Mouse (Mus musculus): ENCODE data around the gene 6430571L13Rik.
"Not testable (repeated sequence)": the region's sequence is repeated elsewhere in the genome, so short reads cannot be mapped to it uniquely, and the experiment has no call there.

6430571L13Rik gene

DNA sequence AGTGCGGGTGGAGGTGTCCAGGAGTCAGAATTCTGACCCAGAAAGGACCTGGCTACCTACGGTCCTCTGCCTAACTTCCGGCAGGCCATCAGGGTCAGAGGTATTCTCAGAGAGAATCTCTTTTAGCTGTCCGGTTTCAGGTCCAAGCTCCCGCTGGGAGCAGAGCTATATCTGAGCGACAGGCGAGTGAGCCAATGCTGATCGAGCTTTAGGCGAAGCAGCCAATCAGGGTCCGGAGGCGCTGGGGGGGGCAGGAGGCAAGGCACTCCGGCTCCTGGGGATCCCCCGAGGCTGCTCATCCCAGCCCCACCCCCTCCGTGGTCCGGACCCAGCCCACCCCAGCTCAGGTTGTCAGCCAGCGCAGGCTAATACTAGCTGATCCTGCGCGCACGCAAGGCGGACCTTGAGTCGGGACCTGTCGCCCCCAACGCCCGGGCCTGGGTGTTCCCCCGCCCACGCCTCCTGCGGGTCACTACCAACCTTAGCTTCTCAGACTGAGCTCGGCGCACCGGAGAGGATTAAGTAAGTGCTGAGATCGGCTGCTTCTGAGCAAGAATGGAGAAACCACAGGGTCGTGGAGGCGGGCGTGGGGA is at the start of gene 6430571L13Rik:
TSS of gene 6430571L13Rik (plus strand) at position 336 of the 593 bp plus-strand sequence.
- DNase-seq = peak; percentile 97

DNA sequence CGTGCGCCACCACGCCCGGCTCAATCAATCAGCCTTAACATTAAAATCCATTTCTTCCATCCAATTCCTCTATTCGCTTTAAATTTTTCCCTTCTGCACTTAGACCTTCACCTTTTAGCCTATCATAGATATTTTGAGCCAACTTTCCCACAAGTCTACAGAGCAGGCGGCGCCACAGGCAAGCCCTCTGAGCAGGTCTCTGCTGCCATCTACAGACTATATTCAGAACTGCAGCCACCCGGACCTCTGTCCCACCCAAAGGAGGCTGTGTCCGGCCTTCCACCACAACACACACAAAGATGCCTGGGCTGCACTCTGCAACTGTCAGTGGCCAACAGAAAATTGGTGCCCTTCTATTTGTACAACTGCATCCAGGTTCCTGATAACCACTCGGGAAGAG is 49.5 kb upstream of the 6430571L13Rik start:
- DNase-seq = peak; percentile 80

GRCm38 (mm10) chr9:107294249-107294648 is 46.2 kb upstream of the 6430571L13Rik start:
- no peak for DNase-seq

- no peak for DNase-seq
Observed at GRCm38 (mm10) chr9:107295616-107296015, 44.8 kb upstream of the 6430571L13Rik start.

DNA sequence AAGGTAGTCTGAATTCAATTTTAAA is 44.6 kb upstream of the 6430571L13Rik start, which contains the start of gene Cish:
TSS of gene Cish (plus strand) at position 11 of the 25 bp plus-strand sequence.
- no peak for DNase-seq

- no peak for DNase-seq
Observed at GRCm38 (mm10) chr9:107296041-107296440, 44.4 kb upstream of the 6430571L13Rik start.

DNA sequence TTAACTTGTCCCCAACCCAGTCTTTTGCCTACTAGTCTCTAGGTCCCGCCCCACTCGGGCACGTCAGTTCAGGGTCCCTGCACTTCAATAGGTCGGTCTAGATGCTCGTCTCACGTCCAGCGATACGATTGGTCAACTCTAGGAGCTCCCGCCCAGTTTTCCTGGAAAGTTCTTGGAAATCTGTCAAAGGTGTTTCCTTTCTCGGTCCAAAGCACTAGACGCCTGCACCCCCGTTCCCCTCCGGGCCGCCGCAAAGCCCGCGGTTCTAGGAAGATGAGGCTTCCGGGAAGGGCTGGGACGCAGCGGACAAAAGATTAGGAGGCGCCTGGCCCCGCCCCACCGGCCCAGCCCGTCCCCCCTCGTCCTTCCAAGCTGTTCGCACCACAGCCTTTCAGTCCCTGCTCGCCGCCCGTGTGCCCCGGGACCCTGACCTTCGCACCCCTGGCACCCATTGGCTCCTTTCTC is 43.9 kb upstream of the 6430571L13Rik start:
- DNase-seq = peak; percentile 91

DNA sequence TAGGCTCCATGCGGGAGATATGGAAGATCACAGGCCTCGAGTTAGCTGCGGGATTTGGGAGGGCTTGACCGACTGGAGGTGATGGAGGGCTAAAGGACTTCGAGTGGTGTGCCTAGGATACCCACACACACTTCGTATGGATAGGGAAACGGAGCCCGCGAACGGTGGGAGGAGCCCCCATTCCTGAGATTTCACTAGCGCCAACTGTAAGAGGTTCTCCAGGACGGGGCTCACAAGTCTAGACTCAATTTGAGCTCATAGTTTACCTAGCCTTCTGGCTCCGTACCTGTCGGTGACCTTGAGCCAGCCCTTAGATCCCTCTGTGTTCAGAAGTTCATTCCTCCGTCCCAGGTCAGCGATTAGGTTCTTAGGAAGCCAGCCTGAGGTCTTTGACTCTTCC is 43.3 kb upstream of the 6430571L13Rik start:
- DNase-seq = no peak

- DNase-seq = no peak
Observed at GRCm38 (mm10) chr9:107297658-107298057, 42.7 kb upstream of the 6430571L13Rik start.

DNA sequence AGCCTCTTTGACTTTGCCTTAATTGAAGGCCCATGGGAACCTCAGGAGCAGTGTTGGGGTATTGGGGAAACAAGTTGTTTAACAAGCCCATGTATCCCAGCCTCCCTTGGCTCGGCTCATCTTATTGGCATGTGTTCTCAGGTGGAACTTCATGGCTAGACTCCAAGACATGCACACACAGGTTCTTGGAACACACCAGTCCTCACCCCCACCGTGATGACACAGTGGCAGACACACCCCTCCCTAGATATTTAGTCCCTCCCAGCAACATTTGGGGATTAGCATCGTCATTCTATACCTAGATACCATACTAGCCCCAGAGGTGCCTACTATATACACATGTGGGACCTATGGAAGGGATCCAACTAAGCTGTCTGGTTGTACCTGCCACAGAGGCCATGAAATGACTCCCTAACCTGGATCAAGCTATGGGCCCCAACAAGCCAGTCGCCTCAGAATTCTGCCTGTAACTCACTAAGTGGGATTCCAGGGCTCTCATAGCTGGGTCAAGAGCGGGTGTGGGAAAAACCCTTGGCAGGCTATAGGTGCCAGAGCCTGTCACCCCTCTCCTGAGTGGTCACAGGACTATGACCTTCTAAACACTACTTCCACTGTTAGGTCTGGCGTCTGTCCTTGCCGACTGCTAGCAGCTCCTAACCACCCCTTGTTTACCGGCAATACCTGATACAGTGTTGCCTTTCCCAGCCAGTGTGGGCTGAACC is 42.2 kb upstream of the 6430571L13Rik start:
- no peak for DNase-seq

GRCm38 (mm10) chr9:107298876-107299275 is 41.5 kb upstream of the 6430571L13Rik start:
- no peak for DNase-seq

DNA sequence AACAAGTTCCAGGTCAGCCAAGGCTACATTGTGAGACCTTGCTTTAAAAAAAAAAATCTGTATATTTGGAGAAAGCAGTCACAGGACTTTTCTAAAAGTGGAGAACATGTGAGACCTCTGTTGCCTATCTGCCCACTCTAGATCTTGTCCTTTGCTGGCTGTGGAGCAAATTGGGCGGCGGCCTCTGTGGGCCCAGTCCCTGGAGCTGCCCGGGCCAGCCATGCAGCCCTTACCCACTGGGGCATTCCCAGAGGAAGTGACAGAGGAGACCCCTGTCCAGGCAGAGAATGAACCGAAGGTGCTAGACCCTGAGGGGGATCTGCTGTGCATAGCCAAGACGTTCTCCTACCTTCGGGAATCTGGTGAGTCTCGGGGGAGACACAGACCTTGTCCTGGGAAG is 40.6 kb upstream of the 6430571L13Rik start:
- DNase-seq = no peak

DNA sequence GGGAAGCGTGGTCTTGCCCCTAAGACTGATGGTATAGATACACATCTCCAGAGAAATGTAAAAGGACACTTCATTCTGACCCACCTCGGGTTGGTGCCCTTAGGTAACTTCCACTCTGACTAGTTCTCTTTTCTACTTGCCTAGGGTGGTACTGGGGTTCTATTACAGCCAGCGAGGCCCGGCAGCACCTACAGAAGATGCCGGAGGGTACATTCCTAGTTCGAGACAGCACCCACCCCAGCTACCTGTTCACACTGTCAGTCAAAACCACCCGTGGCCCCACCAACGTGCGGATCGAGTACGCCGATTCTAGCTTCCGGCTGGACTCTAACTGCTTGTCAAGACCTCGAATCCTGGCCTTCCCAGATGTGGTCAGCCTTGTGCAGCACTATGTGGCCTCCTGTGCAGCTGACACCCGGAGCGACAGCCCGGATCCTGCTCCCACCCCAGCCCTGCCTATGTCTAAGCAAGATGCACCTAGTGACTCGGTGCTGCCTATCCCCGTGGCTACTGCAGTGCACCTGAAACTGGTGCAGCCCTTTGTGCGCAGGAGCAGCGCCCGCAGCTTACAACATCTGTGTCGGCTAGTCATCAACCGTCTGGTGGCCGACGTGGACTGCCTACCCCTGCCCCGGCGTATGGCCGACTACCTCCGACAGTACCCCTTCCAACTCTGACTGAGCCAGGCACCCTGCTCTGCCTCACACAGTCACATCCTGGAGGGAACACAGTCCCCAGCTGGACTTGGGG is 40.0 kb upstream of the 6430571L13Rik start:
- no peak for DNase-seq

GRCm38 (mm10) chr9:107301554-107302331 is 38.7 kb upstream of the 6430571L13Rik start:
- no peak for DNase-seq

DNA sequence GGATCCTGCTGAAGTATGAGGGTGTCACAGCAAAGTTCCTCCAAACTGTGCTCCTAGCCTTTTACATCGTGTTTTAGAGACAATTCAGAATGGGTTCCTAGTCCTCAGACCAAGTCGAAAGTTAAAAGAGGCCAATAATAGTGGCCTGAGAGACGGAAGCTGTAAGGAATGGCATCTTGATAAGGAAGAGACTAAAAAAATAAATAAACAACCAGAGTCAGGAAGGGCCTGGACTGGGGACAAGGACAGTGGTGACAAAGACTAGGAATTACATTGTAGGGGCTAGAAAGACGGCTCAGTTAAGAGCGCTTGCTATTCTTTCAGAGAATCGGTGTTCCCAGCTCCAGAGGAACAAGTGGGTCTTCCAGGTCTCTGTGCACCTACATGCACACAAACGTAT is 37.8 kb upstream of the 6430571L13Rik start:
- DNase-seq = no peak

GRCm38 (mm10) chr9:107303121-107303820 is 37.1 kb upstream of the 6430571L13Rik start:
- DNase-seq = no peak

DNA sequence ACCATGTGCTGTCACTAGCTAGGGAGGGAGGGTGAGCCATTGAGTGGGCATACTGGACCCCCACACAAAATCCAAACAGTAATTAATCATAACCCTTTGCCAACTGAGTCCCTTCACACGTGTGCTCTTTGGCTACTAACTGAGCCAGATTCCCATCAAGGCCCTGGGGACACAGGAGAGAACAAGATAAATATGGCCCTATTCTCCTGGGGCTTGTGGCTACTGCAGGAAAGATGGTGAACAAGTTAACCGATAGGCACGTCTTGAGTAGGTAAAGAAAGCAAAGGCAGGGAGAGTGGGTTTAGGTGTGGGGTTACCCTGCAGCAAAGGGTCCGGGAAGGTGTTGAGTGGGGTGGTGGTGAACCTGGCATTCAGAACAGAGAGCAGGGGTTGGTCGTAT is 36.5 kb upstream of the 6430571L13Rik start:
- no peak for DNase-seq

DNA sequence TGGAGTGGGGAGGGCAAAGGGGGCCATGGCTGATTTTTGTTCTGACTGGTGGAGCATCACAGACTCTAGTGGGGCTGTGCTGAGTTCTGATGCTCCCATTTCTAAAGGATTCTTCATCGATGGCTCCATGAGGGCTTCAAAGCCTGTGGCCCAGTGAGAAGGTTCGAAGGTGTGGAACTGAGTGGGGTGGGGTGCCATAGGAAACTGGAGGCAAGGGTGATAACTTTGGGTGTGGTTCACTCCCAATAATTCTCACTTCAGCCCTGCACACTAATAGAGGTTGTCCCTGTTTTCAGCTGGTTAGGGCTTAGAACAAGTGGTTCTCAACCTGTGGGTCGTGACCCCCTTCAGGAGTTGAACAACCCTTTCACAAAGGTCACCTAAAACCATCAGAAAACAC is 36.0 kb upstream of the 6430571L13Rik start:
- DNase-seq = no peak

- no peak for DNase-seq
Observed at GRCm38 (mm10) chr9:107305012-107305411, 35.4 kb upstream of the 6430571L13Rik start.

- DNase-seq = no peak
Observed at GRCm38 (mm10) chr9:107305601-107306542, 34.5 kb upstream of the 6430571L13Rik start.

DNA sequence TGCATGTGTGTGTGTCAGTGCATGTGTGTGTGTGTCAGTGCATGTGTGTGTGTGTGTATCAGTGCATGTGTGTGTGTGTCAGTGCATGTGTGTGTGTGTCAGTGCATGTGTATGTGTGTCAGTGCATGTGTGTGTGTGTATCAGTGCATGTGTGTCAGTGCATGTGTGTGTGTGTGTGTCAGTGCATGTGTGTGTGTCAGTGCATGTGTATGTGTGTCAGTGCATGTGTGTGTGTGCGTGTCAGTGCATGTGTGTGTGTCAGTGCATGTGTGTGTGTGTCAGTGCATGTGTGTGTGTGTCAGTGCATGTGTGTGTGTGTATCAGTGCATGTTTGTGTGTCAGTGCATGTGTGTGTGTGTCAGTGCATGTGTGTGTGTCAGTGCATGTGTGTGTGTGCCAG is 33.7 kb upstream of the 6430571L13Rik start:
- DNase-seq = not testable (repeated sequence)
